Mouse (Mus musculus): ENCODE data around the gene Crisp4. TPM values are rescaled to one million over a fixed set of nuclear protein-coding genes. Genes with fewer than 3 reads are reported as not detected.

The Crisp4 gene
- total RNA-seq (2022) = not detected

DNA sequence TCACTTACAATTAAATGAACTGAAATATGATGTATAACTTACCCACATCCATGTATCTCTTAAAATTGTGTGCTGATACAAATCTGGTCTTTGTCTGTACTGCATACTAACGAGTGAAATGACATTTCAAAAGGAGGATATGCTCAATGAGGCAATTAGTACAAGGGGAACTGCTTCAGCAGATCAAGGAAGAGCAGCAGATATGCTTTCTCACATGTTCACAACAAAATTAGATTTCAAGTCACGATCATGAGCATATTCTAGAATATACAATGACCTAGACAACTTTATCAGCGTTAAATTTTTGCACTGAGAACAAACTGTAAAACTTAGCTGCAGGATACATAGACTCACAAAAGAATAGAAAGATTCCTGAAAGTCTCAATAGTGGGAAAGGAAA, at the start of gene Crisp4:
Gene Crisp4 (minus strand): TSS at position 101 of the 400 bp plus-strand sequence.
- DNase-seq = no peak

DNA sequence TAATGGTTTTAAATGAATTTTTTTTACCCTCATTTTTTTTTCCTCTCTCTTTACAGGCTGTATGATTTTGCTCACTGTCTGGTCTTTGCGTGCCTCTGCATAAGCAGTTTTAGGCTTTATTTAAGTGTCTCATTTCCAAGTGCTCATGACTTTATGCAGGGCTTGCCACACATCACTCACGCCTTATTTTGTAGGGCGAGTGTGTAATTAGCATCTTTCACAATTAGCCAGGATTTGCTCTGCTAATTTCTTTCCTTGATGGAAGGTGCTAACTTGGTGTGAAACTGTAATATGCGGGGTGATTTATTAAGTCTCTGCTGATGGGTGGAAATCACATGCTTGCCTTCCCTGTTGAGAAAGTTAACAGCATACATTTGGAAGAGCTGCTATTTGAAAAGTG, 46.0 kb upstream of the Crisp4 start:
- DNase-seq = no peak

DNA sequence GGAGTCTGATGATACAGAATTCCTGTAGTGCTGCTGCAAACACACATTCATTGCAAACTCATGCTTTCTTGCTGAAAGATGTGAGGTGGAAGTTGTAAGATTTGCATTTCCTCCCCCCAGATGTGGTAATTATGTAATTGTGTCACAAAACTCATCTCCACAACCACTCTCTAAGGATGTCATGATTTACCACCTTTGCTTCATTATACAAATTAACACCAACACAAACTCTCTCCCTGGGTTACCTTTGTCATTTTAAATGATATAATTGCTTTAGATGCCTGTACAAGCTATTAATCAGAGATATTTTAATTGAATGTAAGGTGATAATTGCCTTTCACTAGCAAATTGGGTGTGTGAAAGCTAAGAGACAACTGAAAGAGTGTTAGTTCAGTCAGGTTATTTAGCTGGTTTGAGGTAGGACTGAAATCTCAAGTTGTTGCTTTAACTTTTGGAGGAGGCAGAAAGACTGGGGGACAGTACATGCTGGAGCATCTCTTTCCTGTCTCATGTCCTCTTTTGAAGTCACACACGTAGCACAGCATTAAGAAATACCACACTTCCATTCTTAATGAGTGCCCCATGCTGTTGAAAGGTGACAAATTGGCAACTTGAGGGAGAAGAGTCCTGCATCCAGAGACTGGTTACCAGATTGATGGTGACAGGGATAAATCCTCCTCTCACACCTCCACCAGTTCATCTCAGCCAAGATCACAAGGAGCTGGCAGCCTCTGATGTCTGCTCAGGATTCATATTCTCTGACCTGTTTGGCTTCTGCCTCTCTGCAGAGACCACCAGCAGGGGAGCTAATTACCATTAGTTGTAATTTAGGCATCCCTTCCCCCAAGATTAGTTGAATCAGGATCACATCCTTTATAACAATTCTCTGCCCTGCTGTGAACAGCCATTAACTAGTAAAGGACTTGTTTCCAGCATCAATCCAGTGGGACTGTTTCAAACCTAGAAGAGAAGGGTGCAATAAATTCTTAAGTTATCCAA, 45.3 kb upstream of the Crisp4 start:
- DNase-seq = no peak

DNA sequence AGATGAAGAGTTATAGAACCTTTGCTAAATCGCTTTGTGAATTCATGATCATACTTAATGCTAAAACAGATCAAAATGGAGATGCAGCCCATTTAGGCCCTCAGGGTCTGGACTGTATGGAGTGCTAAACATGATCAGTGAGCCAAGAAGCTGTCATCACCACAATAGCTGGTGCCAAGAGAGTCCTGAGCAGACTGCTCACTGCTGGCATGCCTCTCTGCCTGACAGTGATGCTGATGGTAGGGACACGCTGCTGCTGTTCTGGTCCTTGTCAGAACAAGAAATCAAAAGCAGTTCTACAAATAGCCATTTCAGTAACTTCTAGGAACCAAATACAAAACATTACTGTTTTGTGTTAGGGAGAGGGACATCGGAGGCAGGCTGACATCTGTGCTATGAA, 35.5 kb upstream of the Crisp4 start:
- DNase-seq = no peak

DNA sequence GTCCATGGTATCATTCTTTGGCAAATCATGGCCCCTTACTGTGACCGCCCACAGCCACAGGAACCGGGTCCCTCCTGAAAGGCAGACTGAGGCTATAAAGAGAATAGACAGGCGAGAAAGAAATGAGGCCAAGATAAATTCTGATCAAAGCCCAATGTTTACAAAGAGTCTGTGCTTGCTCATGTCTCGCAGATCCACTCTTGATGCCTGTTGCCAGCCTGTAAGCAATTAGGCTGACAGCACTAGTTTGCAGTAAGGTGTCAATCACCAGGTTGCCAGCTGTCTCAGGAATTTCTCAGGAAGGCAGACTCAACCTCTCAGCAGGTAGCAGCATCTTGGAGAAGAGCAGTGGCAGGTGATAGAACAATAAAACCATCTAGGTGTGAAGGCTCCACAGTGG, 24.9 kb upstream of the Crisp4 start:
- no peak for DNase-seq

DNA sequence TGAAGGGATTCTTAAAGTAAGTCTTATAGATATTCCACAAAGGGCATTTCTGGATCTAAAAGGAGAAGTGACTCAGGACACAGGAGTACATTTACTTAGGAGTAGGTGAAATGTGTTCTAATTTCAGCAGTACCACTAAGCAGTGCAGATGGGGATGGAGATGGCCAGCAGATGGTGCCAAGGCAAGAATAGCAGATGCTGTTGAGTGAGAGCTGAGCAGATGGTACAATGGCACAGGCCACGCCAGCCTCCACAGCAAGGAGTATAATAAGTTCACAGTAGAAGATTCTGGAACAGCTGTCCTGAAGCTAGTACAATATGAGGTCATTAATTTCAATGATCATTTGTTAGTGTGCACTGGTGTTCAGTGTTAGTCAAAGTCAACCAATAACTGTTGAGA, 22.6 kb upstream of the Crisp4 start:
- DNase-seq = no peak

- no peak for DNase-seq
Measured at GRCm38 (mm10) chr1:18159082-18159481, 13.4 kb upstream of the Crisp4 start.

GRCm38 (mm10) chr1:18148211-18148610, 2.5 kb upstream of the Crisp4 start:
- DNase-seq = no peak

GRCm38 (mm10) chr1:18131691-18132090, 14.0 kb downstream of the Crisp4 start:
- no peak for DNase-seq

DNA sequence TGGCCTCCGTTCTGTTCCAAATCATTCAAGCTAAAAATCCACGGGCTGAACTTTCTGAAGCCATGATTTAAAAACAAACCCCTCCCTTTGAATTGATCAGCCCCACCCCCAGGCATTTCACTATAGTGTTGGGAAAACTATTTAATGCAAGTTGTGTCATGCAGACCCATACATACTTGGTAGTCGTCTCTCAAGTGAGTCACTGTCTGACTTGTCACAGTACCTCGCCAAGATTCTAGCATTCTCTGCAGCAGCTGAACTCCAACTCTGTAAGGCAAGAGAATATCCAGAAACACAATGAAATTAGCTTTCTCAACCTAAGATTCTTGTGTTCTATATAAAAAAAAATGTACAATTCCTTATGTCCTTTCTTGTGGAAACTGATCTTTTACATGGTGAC, 15.7 kb downstream of the Crisp4 start:
- DNase-seq = no peak

DNA sequence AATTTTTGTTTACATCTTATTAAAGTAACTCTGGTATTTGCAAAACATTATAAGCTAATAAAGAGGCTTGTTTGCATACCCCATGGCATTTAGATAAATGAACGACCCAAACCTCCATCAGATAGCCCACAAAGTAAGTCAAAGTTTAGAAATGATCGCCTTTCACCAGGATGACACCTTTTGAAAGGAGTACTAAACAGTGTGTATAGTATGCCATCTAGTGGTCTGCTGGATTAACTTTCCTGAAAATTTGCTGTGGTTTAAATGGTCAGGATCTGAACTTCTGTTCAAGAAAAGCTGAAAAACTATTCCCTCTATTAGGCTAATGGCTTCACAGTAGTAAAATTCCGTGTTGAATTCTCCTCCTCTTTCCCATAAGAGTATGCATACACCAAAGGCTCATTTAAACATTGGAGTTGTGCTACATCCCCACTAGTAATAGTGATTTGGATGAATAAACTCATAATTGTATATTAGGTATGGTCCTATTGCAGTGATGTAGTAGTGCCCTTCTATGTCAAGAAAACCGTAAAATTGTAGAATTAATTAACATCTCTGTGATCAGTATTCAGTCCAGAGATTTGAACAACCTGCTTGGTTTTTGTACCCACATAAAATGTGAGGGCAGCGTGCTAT, 38.9 kb downstream of the Crisp4 start:
- DNase-seq = no peak

GRCm38 (mm10) chr1:18105866-18106529, 39.7 kb downstream of the Crisp4 start:
- DNase-seq = no peak

- DNase-seq = no peak
Measured at GRCm38 (mm10) chr1:18105029-18105865, 40.5 kb downstream of the Crisp4 start.

Other genes with a start within 250 kb of the Crisp4 start
- not detected for gene Defb18, start 91.5 kb upstream of the Crisp4 start, total RNA-seq (2022)
- not detected for gene Defb41, start 119.2 kb upstream of the Crisp4 start, total RNA-seq (2022)

Data from adrenal gland, adult 8-10 months (tissue).